Mouse (Mus musculus) splenic B cell, adult 2 months (primary cell): Measurements from ENCODE around the gene Ngp.
A peak's percentile ranks its signal among the peaks of the same experiment; 100 is the strongest.

ENCODE experiments used
- DNase-seq: peaks from one replicate; pipeline ENCODE4 v3.0.0-alpha.2; 2011; ENCODE audit warnings: low read depth, low spot score
- H3K27me3 ChIP-seq: 2 replicates; pipeline ENCODE4 v1.6.1; 2012; ENCODE audit warnings: mild to moderate bottlenecking, low read length, moderate library complexity, mixed read lengths; ENCODE audit not compliant: control insufficient read depth, poor library complexity, insufficient read depth, severe bottlenecking
- H3K36me3 ChIP-seq: 2 replicates; pipeline ENCODE4 v1.6.1; 2012; ENCODE audit warnings: mild to moderate bottlenecking, low read length, moderate library complexity, mixed read lengths; ENCODE audit not compliant: control insufficient read depth, poor library complexity, insufficient read depth, severe bottlenecking

Gene Ngp

GRCm38 (mm10) chr9:110459145-110459727 lies 39.7 kb downstream of the Ngp start:
- no peaks in the 10 kb centered on the region for H3K27me3 ChIP-seq
- H3K36me3 ChIP-seq, result no peaks in the 10 kb centered on the region
- peak; percentile 66 for DNase-seq

- Histone ChIP-seq H3K36me3 (no peaks in the 10 kb centered on the region), H3K27me3 (no peaks in the 10 kb centered on the region)
- no peak for DNase-seq
These were observed 41.6 kb downstream of the Ngp start for GRCm38 (mm10) chr9:110460884-110461815.

DNA sequence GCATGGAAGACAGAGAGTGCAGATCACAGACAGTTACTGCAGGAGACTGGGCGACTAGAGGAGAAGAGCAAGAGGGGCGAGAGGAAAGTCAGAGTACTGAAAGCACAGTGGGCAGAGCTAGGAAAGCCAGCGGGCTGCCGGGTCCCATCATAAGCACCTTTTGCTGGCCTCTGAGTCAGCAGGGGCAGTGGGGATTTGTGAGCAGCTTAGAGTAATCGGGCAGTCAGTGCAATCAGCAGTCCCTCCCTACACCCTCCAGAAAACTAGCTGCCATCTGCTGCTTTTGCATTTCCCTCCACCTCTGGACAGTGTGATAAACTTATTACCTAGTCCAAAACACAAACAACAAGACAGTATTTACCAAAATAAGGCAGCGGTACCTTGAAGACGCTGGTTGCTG lies 42.8 kb downstream of the Ngp start:
- DNase-seq, result no peak
- Histone ChIP-seq H3K27me3 (no peaks in the 10 kb centered on the region), H3K36me3 (no peaks in the 10 kb centered on the region)

DNA sequence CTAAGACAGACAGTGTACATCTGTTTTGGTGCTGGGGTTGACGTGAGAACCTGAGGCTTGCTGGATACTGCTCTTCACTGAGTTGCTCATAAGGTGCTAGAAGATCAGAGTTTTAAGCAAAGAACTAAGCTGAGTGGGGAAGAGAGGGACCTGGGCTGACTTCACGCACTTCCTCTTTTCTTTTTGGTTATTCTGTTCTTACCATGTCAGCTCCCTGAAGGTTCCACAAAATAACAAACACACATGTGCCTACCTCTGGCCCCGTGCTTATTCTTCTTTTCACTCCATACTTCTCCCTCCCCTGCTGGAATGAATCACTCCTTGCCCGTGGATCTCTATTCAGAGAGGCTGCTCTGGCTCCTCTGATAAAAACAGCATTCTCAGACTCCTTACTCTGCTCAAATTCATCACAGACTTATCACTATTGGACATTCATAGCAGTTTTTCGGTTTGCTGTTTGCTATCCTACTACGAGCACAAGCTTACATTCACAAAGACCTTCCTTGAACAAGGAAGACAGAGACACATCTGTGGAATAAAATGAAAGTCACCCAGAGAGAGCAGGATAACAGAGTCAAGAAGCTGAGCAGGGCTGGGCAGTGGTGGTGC lies 44.5 kb downstream of the Ngp start:
- no peaks in the 10 kb centered on the region; the same call in 1 of the 2 replicates for H3K36me3 ChIP-seq
- no peaks in the 10 kb centered on the region for H3K27me3 ChIP-seq

GRCm38 (mm10) chr9:110465336-110465735 lies 45.8 kb downstream of the Ngp start:
- Histone ChIP-seq H3K36me3 (no peaks in the 10 kb centered on the region; the same call in 1 of the 2 replicates), H3K27me3 (no peaks in the 10 kb centered on the region)
- DNase-seq, result no peak

More for the DNA sequence above, 44.5 kb downstream of the Ngp start:
- peak; percentile 66 for DNase-seq

DNA sequence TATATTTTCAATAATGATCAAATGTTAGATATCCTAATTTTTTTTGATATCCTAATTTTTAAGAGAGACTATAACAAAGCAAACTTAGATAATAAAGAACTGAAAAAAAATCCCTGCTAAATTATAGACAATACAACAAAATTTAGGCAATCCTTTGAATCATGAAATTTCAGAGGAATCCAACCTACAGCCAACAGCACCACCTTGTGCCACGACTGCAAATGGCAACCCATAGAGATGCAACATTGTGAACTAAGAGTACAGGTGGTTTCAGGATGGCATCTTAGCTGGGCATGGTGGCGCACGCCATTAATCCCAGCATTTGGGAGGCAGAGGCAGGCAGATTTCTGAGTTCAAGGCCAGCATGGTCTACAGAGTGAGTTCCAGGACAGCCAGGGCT lies 46.6 kb downstream of the Ngp start:
- Histone ChIP-seq H3K27me3 (no peaks in the 10 kb centered on the region), H3K36me3 (no peaks in the 10 kb centered on the region; the same call in 1 of the 2 replicates)
- peak; percentile 79 for DNase-seq
